Mouse (Mus musculus) E14TG2a.4 (cell line): ENCODE data around the gene Olfr1499.
A peak's percentile ranks its signal among the peaks of the same experiment; 100 is the strongest.

Experiments used
- H3K27me3 ChIP-seq: 2 replicates; pipeline ENCODE4 v1.6.1; 2014; ENCODE audit warnings: low read length, control low read depth; ENCODE audit not compliant: insufficient read depth
- H3K36me3 ChIP-seq: 2 replicates; pipeline ENCODE4 v1.6.1; 2014; ENCODE audit warnings: low read length, control low read depth; ENCODE audit not compliant: insufficient read depth
- H3K4me1 ChIP-seq: replicated peaks from 2 replicates; pipeline ENCODE4 v1.6.1; 2014; ENCODE audit warnings: low read depth, low read length, control low read depth
- H3K4me3 ChIP-seq: replicated peaks from 2 replicates; pipeline ENCODE4 v1.5.1; 2014; ENCODE audit warnings: mild to moderate bottlenecking, low read length
- H3K9me3 ChIP-seq: 2 replicates; pipeline ENCODE4 v1.6.1; 2014; ENCODE audit warnings: low read length, control low read depth
- CTCF ChIP-seq: conservative IDR thresholded peaks from 2 replicates; pipeline ENCODE4 v1.5.1; 2014; ENCODE audit warnings: low read length
- NANOG ChIP-seq: IDR thresholded peaks from 2 replicates; pipeline ENCODE4 v1.6.1; 2014; ENCODE audit warnings: borderline replicate concordance, low read length, mixed read lengths
- POU5F1 ChIP-seq: IDR thresholded peaks from 2 replicates; pipeline ENCODE4 v1.6.1; 2014; ENCODE audit warnings: low read length, borderline replicate concordance

Gene Olfr1499

DNA sequence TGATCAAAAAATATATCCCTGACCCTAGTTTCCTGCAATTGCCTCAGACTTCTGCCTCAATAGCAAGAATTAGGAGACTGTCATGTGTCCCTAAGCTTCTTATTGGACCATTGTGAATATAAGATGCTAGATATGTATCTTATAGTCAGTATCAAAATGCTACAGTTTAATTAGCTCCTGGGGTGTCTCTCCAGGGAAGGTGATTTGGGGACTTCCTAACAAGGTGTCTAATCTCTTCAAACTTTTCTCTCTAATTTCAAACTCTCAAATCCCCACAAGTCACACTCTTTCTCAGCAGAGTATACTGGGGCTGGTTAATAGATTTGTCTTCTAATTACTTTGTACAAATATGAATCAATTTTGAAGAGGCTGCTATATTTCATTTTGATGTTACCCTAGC lies 21.1 kb downstream of the Olfr1499 start, which contains the start of gene Olfr1497:
Gene Olfr1497, minus strand, starts transcription at position 101 of the 400 bp plus-strand sequence.
- no peak within 1 kb of the TSS for H3K4me3 ChIP-seq
- H3K36me3 ChIP-seq: no peaks in the 10 kb centered on the region
- TF ChIP-seq CTCF: no peak
- no peak for TF ChIP-seq POU5F1
- TF ChIP-seq NANOG: no peak
- H3K4me1 ChIP-seq: 0 out of 2 replicates have a peak, but pooled peaks cover 3% of the 10 kb centered on the region
- no peaks in the 10 kb centered on the region for H3K27me3 ChIP-seq
- H3K9me3 ChIP-seq: no peaks in the 10 kb centered on the region

DNA sequence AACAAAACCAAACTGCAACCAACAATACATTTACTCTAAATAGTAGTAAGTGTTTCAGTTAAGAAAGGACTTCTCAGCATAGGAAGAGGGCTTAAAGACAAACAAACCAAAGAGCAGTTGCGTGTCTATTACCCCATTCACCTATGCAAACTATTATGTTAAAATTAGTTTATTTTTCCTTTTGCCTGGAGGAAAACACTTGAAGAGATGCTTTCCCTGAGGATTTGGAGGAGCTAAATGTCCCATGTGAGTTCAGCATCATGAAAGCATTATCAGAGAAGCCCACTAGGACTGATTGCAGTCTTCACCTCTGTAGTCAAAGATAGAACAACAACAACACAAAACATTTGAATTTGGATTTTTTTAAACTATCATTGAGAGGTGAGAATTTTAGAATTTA lies 41.7 kb downstream of the Olfr1499 start, which contains the start of gene Olfr1496:
Gene Olfr1496, plus strand, starts transcription at position 301 of the 400 bp plus-strand sequence.
- Histone ChIP-seq H3K4me3 (no peak within 1 kb of the TSS), H3K4me1 (no peaks in the 10 kb centered on the region), H3K36me3 (no peaks in the 10 kb centered on the region), H3K27me3 (no peaks in the 10 kb centered on the region), H3K9me3 (no peaks in the 10 kb centered on the region)
- no peak for TF ChIP-seq CTCF
- TF ChIP-seq POU5F1: no peak

- no peaks in the 10 kb centered on the region for H3K36me3 ChIP-seq
- H3K9me3 ChIP-seq: no peaks in the 10 kb centered on the region
- H3K4me3 ChIP-seq: no peak overlapping the region
- no peak for TF ChIP-seq POU5F1
- TF ChIP-seq CTCF: peak; percentile 24; the same call in 1 of the 2 replicates
- no peaks in the 10 kb centered on the region for H3K4me1 ChIP-seq
- no peaks in the 10 kb centered on the region for H3K27me3 ChIP-seq
Observed at GRCm38 (mm10) chr19:13768565-13769276, 50.5 kb downstream of the Olfr1499 start.

- H3K4me3 ChIP-seq: no peak within 1 kb of the TSS
- no peaks in the 10 kb centered on the region for H3K27me3 ChIP-seq
- H3K9me3 ChIP-seq: no peaks in the 10 kb centered on the region
- H3K4me1 ChIP-seq: no peaks in the 10 kb centered on the region
- TF ChIP-seq NANOG: no peak
- TF ChIP-seq CTCF: no peak
- TF ChIP-seq POU5F1: no peak
- no peaks in the 10 kb centered on the region for H3K36me3 ChIP-seq
Observed at GRCm38 (mm10) chr19:13764306-13764705, 54.9 kb downstream of the Olfr1499 start, which contains the start of gene Olfr1495. Olfr1495 (plus strand) TSS chr19:13764606.
